Mouse (Mus musculus): Measurements from ENCODE around the gene Tas2r143. TPM values are rescaled to one million over a fixed set of nuclear protein-coding genes. Genes with fewer than 3 reads are reported as not detected.

The Tas2r143 gene
- polyA plus RNA-seq, 1 experiment from 2014 or later, result not detected

Other genes with a start within 250 kb of the Tas2r143 start
- not detected in 2 replicates for gene Tas2r144, start 184.9 kb upstream of the Tas2r143 start, polyA plus RNA-seq (2014; fragmentation: Nextera tagmentation; extraction: Ambion mirVana)
- 15.3 and 15.7 TPM in 2 replicates for gene Gstk1, start 154.3 kb upstream of the Tas2r143 start, polyA plus RNA-seq (2014; fragmentation: Nextera tagmentation; extraction: Ambion mirVana)
- 0.19 and 0.23 TPM in 2 replicates for gene Tmem139, start 138.3 kb upstream of the Tas2r143 start, polyA plus RNA-seq (2014; fragmentation: Nextera tagmentation; extraction: Ambion mirVana)
- 70.2 and 78.8 TPM in 2 replicates for gene Casp2, start 135.3 kb upstream of the Tas2r143 start, polyA plus RNA-seq (2014; fragmentation: Nextera tagmentation; extraction: Ambion mirVana)
- gene Clcn1, start 113.6 kb upstream of the Tas2r143 start, polyA plus RNA-seq (2014; fragmentation: Nextera tagmentation; extraction: Ambion mirVana), result 1.4 and 1.6 TPM in 2 replicates
- gene Fam131b, start 75.6 kb upstream of the Tas2r143 start, polyA plus RNA-seq (2014; fragmentation: Nextera tagmentation; extraction: Ambion mirVana), result 3.0 TPM in 2 replicates
- 53.2 and 60.2 TPM in 2 replicates for gene Zyx, start 50.6 kb upstream of the Tas2r143 start, polyA plus RNA-seq (2014; fragmentation: Nextera tagmentation; extraction: Ambion mirVana)
- 0.30 and 0.66 TPM in 2 replicates for gene Epha1, start 27.0 kb upstream of the Tas2r143 start, polyA plus RNA-seq (2014; fragmentation: Nextera tagmentation; extraction: Ambion mirVana)
- gene Tas2r135, start 5.2 kb downstream of the Tas2r143 start, polyA plus RNA-seq (2014; fragmentation: Nextera tagmentation; extraction: Ambion mirVana), result not detected in 2 replicates
- gene Tas2r126, start 34.3 kb downstream of the Tas2r143 start, polyA plus RNA-seq (2014; fragmentation: Nextera tagmentation; extraction: Ambion mirVana), result not detected in 2 replicates
- gene Olfr458, start 65.0 kb downstream of the Tas2r143 start, polyA plus RNA-seq (2014; fragmentation: Nextera tagmentation; extraction: Ambion mirVana), result not detected in 2 replicates
- gene Olfr457, start 76.1 kb downstream of the Tas2r143 start, polyA plus RNA-seq (2014; fragmentation: Nextera tagmentation; extraction: Ambion mirVana), result not detected in 2 replicates
- not detected in 2 replicates for gene Olfr456, start 87.0 kb downstream of the Tas2r143 start, polyA plus RNA-seq (2014; fragmentation: Nextera tagmentation; extraction: Ambion mirVana)
- not detected in 2 replicates for gene Olfr455, start 147.3 kb downstream of the Tas2r143 start, polyA plus RNA-seq (2014; fragmentation: Nextera tagmentation; extraction: Ambion mirVana)
- gene Tcaf3, start 197.5 kb downstream of the Tas2r143 start, polyA plus RNA-seq (2014; fragmentation: Nextera tagmentation; extraction: Ambion mirVana), result not detected in 2 replicates
- gene Tcaf2, start 245.0 kb downstream of the Tas2r143 start, polyA plus RNA-seq (2014; fragmentation: Nextera tagmentation; extraction: Ambion mirVana), result 1.8 and 1.9 TPM in 2 replicates